Mouse (Mus musculus) embryonic facial prominence, embryonic 14.5 days (tissue): ENCODE measurements around the gene Gm6096. TPM values are rescaled to one million over a fixed set of nuclear protein-coding genes. Genes with fewer than 3 reads are reported as not detected.

Experiments used
- ATAC-seq: fragments of 200-750 bp; cut with Nextera tagmentation; 2 replicates; pipeline ENCODE4 v1.8.0; 2017; ENCODE audit warnings: low read depth, moderate number of reproducible peaks, moderate TSS enrichment
- DNase-seq: peaks from one replicate; pipeline ENCODE4 v3.0.0-alpha.2; 2015; ENCODE audit warnings: low spot score
- H3K27ac ChIP-seq: fragments of 300-500 bp; sonication (generic); replicated peaks from 2 replicates; pipeline ENCODE4 v1.5.1; 2014; ENCODE audit warnings: low read depth, mild to moderate bottlenecking, low read length, moderate library complexity
- H3K27me3 ChIP-seq: fragments of 300-500 bp; sonication (generic); replicated peaks from 2 replicates; pipeline ENCODE4 v1.6.1; 2014; ENCODE audit warnings: low read length; ENCODE audit not compliant: control insufficient read depth, insufficient read depth
- H3K36me3 ChIP-seq: fragments of 300-500 bp; sonication (generic); 2 replicates; pipeline ENCODE4 v1.6.1; 2014; ENCODE audit warnings: low read length, mixed read lengths; ENCODE audit not compliant: control insufficient read depth, insufficient read depth
- H3K4me1 ChIP-seq: fragments of 300-500 bp; sonication (generic); 2 replicates; pipeline ENCODE4 v1.6.1; 2014; ENCODE audit warnings: antibody characterized with exemption, low read length; ENCODE audit not compliant: control insufficient read depth, insufficient read depth
- H3K4me2 ChIP-seq: fragments of 300-500 bp; sonication (generic); 2 replicates; pipeline ENCODE4 v1.6.1; 2014; ENCODE audit warnings: low read depth, mild to moderate bottlenecking, low read length, moderate library complexity, mixed read lengths
- H3K4me3 ChIP-seq: fragments of 300-500 bp; sonication (generic); 2 replicates; pipeline ENCODE4 v1.5.1; 2014; ENCODE audit warnings: low read depth, mild to moderate bottlenecking, low read length
- H3K9ac ChIP-seq: fragments of 300-500 bp; sonication (generic); 2 replicates; pipeline ENCODE4 v1.6.1; 2014; ENCODE audit warnings: low read depth, mild to moderate bottlenecking, low read length, moderate library complexity, mixed read lengths
- H3K9me3 ChIP-seq: fragments of 300-500 bp; sonication (generic); 2 replicates; pipeline ENCODE4 v1.6.1; 2016; ENCODE audit warnings: low read length; ENCODE audit not compliant: control insufficient read depth
- WGBS: fragments of 180-500 bp; shearing (Covaris S2); extraction: QIAGEN DNeasy Blood & Tissue Kit; methylation state at CpG from one replicate; pipeline ENCODE4 v1.1.7; 2014; 5-methylcytosine and 5-hydroxymethylcytosine counted together
- polyA plus RNA-seq: library from polyadenylated mRNA; unstranded; fragments of >200 nt; fragmentation: Nextera tagmentation; extraction: Ambion mirVana; gene quantifications from 2 replicates; pipeline ENCODE4 v1.2.1, GENCODE M21; 2014

The Gm6096 gene
- polyA plus RNA-seq, 1 experiment from 2014 or later = not detected

- H3K36me3 ChIP-seq = peaks cover 3% of the 10 kb centered on the region; the same call in 1 of the 2 replicates
- ATAC-seq (no peak), DNase-seq (peak; percentile 30)
- no peak overlapping the region for H3K4me2 ChIP-seq
- no peak overlapping the region for H3K4me3 ChIP-seq
- H3K9me3 ChIP-seq = no peaks in the 10 kb centered on the region
- H3K9ac ChIP-seq = no peak overlapping the region
- H3K27ac ChIP-seq = peak overlapping the region; percentile 59; the same call in 1 of the 2 replicates
- H3K27me3 ChIP-seq = no peaks in the 10 kb centered on the region
- 37% methylated on average over 1 of the region's 1 CpGs for WGBS
- peaks cover 13% of the 10 kb centered on the region for H3K4me1 ChIP-seq
Measured at GRCm38 (mm10) chr7:34268463-34268862, 17.6 kb downstream of the Gm6096 start.

GRCm38 (mm10) chr7:34272465-34272864, 21.6 kb downstream of the Gm6096 start:
- H3K4me2 ChIP-seq = no peak overlapping the region
- WGBS = 46% methylated on average over 4 of the region's 4 CpGs
- H3K9ac ChIP-seq = no peak overlapping the region
- peaks cover 13% of the 10 kb centered on the region for H3K4me1 ChIP-seq
- H3K27me3 ChIP-seq = no peaks in the 10 kb centered on the region
- H3K4me3 ChIP-seq = no peak overlapping the region
- ATAC-seq = no peak
- peaks cover 3% of the 10 kb centered on the region; the same call in 1 of the 2 replicates for H3K36me3 ChIP-seq
- no peaks in the 10 kb centered on the region for H3K9me3 ChIP-seq
- no peak overlapping the region for H3K27ac ChIP-seq
- no peak for DNase-seq

GRCm38 (mm10) chr7:34276066-34276465, 25.2 kb downstream of the Gm6096 start:
- Histone ChIP-seq H3K4me2 (no peak overlapping the region), H3K36me3 (peaks cover 3% of the 10 kb centered on the region; the same call in 1 of the 2 replicates), H3K4me3 (no peak overlapping the region), H3K27me3 (no peaks in the 10 kb centered on the region), H3K27ac (no peak overlapping the region), H3K4me1 (no peaks in the 10 kb centered on the region), H3K9me3 (no peaks in the 10 kb centered on the region), H3K9ac (no peak overlapping the region)
- DNase-seq (no peak), ATAC-seq (no peak)
- WGBS = 98% methylated on average over 3 of the region's 3 CpGs

- no peaks in the 10 kb centered on the region for H3K9me3 ChIP-seq
- peaks cover 4% of the 10 kb centered on the region; the same call in 1 of the 2 replicates for H3K36me3 ChIP-seq
- no peaks in the 10 kb centered on the region for H3K27me3 ChIP-seq
- H3K4me2 ChIP-seq = no peak overlapping the region
- no peak overlapping the region for H3K27ac ChIP-seq
- ATAC-seq (no peak), DNase-seq (no peak)
- H3K4me3 ChIP-seq = no peak overlapping the region
- no peak overlapping the region for H3K9ac ChIP-seq
- 73% methylated on average over 2 of the region's 2 CpGs for WGBS
- no peaks in the 10 kb centered on the region for H3K4me1 ChIP-seq
Measured at GRCm38 (mm10) chr7:34277656-34278055, 26.8 kb downstream of the Gm6096 start.

GRCm38 (mm10) chr7:34290450-34291151, 39.8 kb downstream of the Gm6096 start:
- no peak overlapping the region for H3K4me3 ChIP-seq
- H3K9ac ChIP-seq = no peak overlapping the region
- H3K4me2 ChIP-seq = no peak overlapping the region
- H3K27me3 ChIP-seq = no peaks in the 10 kb centered on the region
- DNase-seq (no peak), ATAC-seq (no peak)
- no peaks in the 10 kb centered on the region for H3K4me1 ChIP-seq
- H3K36me3 ChIP-seq = 0 out of 2 replicates have a peak, but pooled peaks cover 2% of the 10 kb centered on the region
- H3K9me3 ChIP-seq = no peaks in the 10 kb centered on the region
- H3K27ac ChIP-seq = no peak overlapping the region

- Histone ChIP-seq H3K27ac (no peak overlapping the region), H3K9ac (no peak overlapping the region), H3K9me3 (no peaks in the 10 kb centered on the region), H3K4me1 (no peaks in the 10 kb centered on the region), H3K36me3 (no peaks in the 10 kb centered on the region), H3K27me3 (no peaks in the 10 kb centered on the region), H3K4me2 (no peak overlapping the region), H3K4me3 (no peak overlapping the region)
- 89% methylated on average over 1 of the region's 1 CpGs for WGBS
- DNase-seq = no peak
- ATAC-seq = no peak
Measured at GRCm38 (mm10) chr7:34291265-34291664, 40.4 kb downstream of the Gm6096 start.

GRCm38 (mm10) chr7:34292633-34293032, 41.8 kb downstream of the Gm6096 start:
- ATAC-seq (no peak), DNase-seq (no peak)
- Histone ChIP-seq H3K27me3 (no peaks in the 10 kb centered on the region), H3K9ac (no peak overlapping the region), H3K4me2 (no peak overlapping the region), H3K4me3 (no peak overlapping the region), H3K4me1 (no peaks in the 10 kb centered on the region), H3K9me3 (no peaks in the 10 kb centered on the region), H3K36me3 (no peaks in the 10 kb centered on the region), H3K27ac (no peak overlapping the region)
- WGBS = 90% methylated on average over 2 of the region's 2 CpGs

- no peaks in the 10 kb centered on the region for H3K9me3 ChIP-seq
- no peak overlapping the region for H3K27ac ChIP-seq
- no peaks in the 10 kb centered on the region for H3K27me3 ChIP-seq
- H3K4me3 ChIP-seq = no peak overlapping the region
- no peaks in the 10 kb centered on the region for H3K36me3 ChIP-seq
- H3K4me2 ChIP-seq = no peak overlapping the region
- ATAC-seq (no peak), DNase-seq (no peak)
- peaks cover 4% of the 10 kb centered on the region; the same call in 1 of the 2 replicates for H3K4me1 ChIP-seq
- H3K9ac ChIP-seq = no peak overlapping the region
- WGBS = 92% methylated on average over 3 of the region's 3 CpGs
Measured at GRCm38 (mm10) chr7:34296124-34296523, 45.3 kb downstream of the Gm6096 start.

- no peak for DNase-seq
- WGBS = 90% methylated on average over 2 of the region's 2 CpGs
- ATAC-seq = no peak
- Histone ChIP-seq H3K4me1 (peaks cover 4% of the 10 kb centered on the region; the same call in 1 of the 2 replicates), H3K27ac (0 out of 2 replicates have a peak overlapping the region, but pooled peaks have one; percentile 8), H3K4me3 (no peak overlapping the region), H3K27me3 (no peaks in the 10 kb centered on the region), H3K4me2 (no peak overlapping the region), H3K9me3 (no peaks in the 10 kb centered on the region), H3K36me3 (no peaks in the 10 kb centered on the region), H3K9ac (no peak overlapping the region)
Measured at GRCm38 (mm10) chr7:34298818-34299217, 48.0 kb downstream of the Gm6096 start.
